Mouse (Mus musculus): Measurements from ENCODE around the gene Fbh1. TPM values are rescaled to one million over a fixed set of nuclear protein-coding genes. Genes with fewer than 3 reads are reported as not detected.

Gene Fbh1
- 133 and 134 TPM in 2 replicates for polyA plus RNA-seq (2015; fragmentation: Nextera tagmentation; extraction: Ambion mirVana)

- Histone ChIP-seq H3K27ac (replicated peaks) (peak within 1 kb of the TSS; percentile 97), H3K4me1 (replicated peaks) (peaks cover 50% of the 10 kb centered on the region), H3K4me2 (peak within 1 kb of the TSS; percentile 85), H3K27me3 (no peaks in the 10 kb centered on the region), H3K4me3 (peak within 1 kb of the TSS; percentile 90), H3K36me3 (peaks cover 26% of the 10 kb centered on the region), H3K9ac (peak within 1 kb of the TSS; percentile 94), H3K9me3 (no peaks in the 10 kb centered on the region)
- peak; percentile 97 for ATAC-seq (ENCODE audit: low read depth)
- under 1% methylated on average over 73 of the region's 73 CpGs for WGBS
Measured at GRCm38 (mm10) chr2:11777091-11778068, at the start of gene Fbh1, which contains the start of gene Ankrd16. TSS of gene Fbh1 (minus strand) at chr2:11777582. TSS of gene Ankrd16 (plus strand) at chr2:11777876.

- ATAC-seq (ENCODE audit: low read depth): no peak
- H3K36me3 ChIP-seq: no peaks in the 10 kb centered on the region
- no peaks in the 10 kb centered on the region for H3K9me3 ChIP-seq
- H3K4me1 ChIP-seq (replicated peaks): no peaks in the 10 kb centered on the region
- H3K4me3 ChIP-seq: no peak overlapping the region
- H3K27ac ChIP-seq (replicated peaks): no peak overlapping the region
- WGBS: 91% methylated on average over 2 of the region's 2 CpGs
- H3K27me3 ChIP-seq: no peaks in the 10 kb centered on the region
- no peak overlapping the region for H3K9ac ChIP-seq
- H3K4me2 ChIP-seq: no peak overlapping the region
Measured at GRCm38 (mm10) chr2:11801299-11801930, 24.0 kb upstream of the Fbh1 start.

DNA sequence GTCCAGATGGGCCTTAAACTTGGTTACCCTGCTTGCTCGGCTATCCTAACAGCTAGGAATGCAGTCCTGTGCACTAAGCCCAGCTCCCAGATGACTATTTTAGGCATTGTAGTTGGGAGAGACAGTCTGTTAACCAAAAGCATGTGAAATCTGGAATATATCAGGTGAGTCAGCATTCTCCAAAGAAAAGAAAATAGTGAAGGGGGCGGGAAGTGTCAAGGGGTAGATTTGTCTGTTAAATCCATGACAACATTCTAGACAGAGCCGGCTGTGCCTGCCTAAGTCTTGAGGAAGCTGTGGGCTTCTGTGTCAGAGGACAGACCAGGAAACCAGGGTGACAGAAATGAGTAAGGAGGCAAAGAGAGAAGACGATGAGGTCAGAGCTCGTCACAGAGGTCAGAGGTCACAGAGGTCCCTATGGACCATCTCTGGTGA, 20.6 kb upstream of the Fbh1 start:
- 72% methylated on average over 5 of the region's 5 CpGs for WGBS

DNA sequence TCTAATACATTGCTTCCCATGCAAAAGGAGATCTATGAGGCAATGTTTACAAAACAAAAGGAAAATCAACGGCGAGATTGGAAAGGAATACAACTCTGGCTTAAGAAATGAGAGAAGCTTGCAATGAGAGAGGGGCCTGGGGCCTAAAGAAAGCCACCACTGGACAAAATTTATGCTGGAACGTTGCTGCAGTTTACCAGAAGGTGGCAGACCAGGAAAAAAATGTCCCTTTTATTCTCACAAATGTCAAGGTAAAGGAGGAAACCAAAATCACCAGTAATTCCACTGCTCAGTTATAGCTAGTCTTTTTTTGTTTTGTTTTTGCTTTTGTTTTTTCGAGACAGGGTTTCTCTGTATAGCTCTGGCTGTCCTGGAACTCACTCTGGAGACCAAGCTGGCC, 17.3 kb upstream of the Fbh1 start:
- Histone ChIP-seq H3K27me3 (no peaks in the 10 kb centered on the region), H3K27ac (replicated peaks) (no peak overlapping the region), H3K4me1 (replicated peaks) (no peaks in the 10 kb centered on the region), H3K9me3 (no peaks in the 10 kb centered on the region), H3K4me3 (no peak overlapping the region), H3K36me3 (peaks cover 54% of the 10 kb centered on the region), H3K4me2 (no peak overlapping the region), H3K9ac (no peak overlapping the region)
- 81% methylated on average over 4 of the region's 4 CpGs for WGBS
- ATAC-seq (ENCODE audit: low read depth): no peak

More for the DNA sequence above, 20.6 kb upstream of the Fbh1 start:
- Histone ChIP-seq H3K4me1 (replicated peaks) (no peaks in the 10 kb centered on the region), H3K36me3 (peaks cover 21% of the 10 kb centered on the region), H3K27ac (replicated peaks) (no peak overlapping the region), H3K9me3 (no peaks in the 10 kb centered on the region), H3K9ac (no peak overlapping the region), H3K27me3 (no peaks in the 10 kb centered on the region), H3K4me3 (no peak overlapping the region), H3K4me2 (no peak overlapping the region)
- ATAC-seq (ENCODE audit: low read depth): no peak

- no peaks in the 10 kb centered on the region for H3K9me3 ChIP-seq
- no peak overlapping the region for H3K27ac ChIP-seq (replicated peaks)
- no peak overlapping the region for H3K4me3 ChIP-seq
- no peak overlapping the region for H3K4me2 ChIP-seq
- no peaks in the 10 kb centered on the region for H3K27me3 ChIP-seq
- H3K36me3 ChIP-seq: peaks cover 90% of the 10 kb centered on the region
- no peak overlapping the region for H3K9ac ChIP-seq
- 96% methylated on average over 6 of the region's 6 CpGs for WGBS
- no peak for ATAC-seq (ENCODE audit: low read depth)
- H3K4me1 ChIP-seq (replicated peaks): peaks cover 13% of the 10 kb centered on the region
Measured at GRCm38 (mm10) chr2:11784159-11784558, 6.8 kb upstream of the Fbh1 start.

DNA sequence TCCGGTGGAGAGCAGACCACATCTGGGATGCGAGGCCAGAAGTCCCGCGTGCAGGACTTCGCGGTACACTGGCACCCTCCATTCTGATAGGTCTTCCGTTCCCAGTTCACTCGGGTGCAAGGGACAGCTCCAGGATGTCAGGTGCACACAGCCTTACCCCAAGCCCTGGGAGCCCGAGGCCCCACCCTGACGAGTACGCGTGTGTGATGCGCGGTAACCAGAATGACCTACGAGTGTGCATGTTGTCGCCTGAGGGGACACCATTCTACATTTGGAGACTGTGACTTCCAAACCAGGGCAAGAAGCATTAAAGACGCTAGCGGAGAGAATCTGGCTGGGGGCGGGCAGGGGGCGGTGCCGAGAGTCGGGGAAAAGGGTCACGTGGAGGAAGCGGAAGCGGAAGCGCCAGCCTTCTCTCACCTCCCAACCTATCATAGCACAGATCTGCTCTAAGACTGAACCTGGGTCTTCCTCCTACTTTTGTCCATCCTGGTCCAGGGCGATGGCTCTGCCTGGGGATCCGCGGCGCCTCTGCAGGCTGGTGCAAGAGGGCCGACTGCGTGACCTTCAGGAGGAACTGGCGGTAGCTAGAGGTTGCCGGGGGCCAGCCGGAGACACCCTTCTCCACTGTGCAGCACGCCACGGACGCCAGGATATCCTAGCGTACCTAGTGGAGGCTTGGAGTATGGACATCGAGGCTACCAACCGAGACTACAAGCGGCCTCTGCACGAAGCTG, 873 bp upstream of the Fbh1 start:
- peaks cover 35% of the 10 kb centered on the region for H3K36me3 ChIP-seq
- H3K4me3 ChIP-seq: peak overlapping the region; percentile 90
- H3K4me1 ChIP-seq (replicated peaks): peaks cover 49% of the 10 kb centered on the region
- H3K9me3 ChIP-seq: no peaks in the 10 kb centered on the region
- H3K27ac ChIP-seq (replicated peaks): peak overlapping the region; percentile 97
- under 1% methylated on average over 43 of the region's 43 CpGs for WGBS
- ATAC-seq (ENCODE audit: low read depth): peak; percentile 93
- H3K4me2 ChIP-seq: peak overlapping the region; percentile 85
- H3K27me3 ChIP-seq: no peaks in the 10 kb centered on the region
- H3K9ac ChIP-seq: peak overlapping the region; percentile 87

DNA sequence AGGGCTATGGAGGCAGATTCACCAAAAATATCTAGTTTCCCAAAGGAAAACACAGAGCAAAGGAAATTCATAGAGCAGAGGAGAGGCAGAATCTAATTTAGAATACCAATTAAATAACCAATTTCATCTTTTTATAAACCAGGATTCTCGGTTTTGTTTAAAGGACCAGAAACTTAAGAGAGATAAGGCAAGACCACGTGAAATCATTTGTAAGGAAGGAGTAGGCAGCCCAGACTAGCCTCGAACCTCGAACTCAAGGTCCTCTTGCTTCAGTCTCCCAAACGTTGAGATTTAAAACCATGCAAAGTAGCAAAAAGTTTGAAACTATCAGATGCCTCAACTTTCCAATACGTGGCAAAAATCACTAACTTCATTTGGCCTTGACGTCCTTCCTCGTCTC, 967 bp downstream of the Fbh1 start:
- Histone ChIP-seq H3K27ac (replicated peaks) (no peak overlapping the region), H3K4me2 (peak overlapping the region; percentile 85), H3K36me3 (peaks cover 17% of the 10 kb centered on the region), H3K27me3 (no peaks in the 10 kb centered on the region), H3K4me1 (replicated peaks) (peaks cover 59% of the 10 kb centered on the region), H3K9ac (peak overlapping the region; percentile 94), H3K4me3 (peak overlapping the region; percentile 90), H3K9me3 (no peaks in the 10 kb centered on the region)
- ATAC-seq (ENCODE audit: low read depth): no peak
- 57% methylated on average over 8 of the region's 8 CpGs for WGBS

- H3K36me3 ChIP-seq: peaks cover 4% of the 10 kb centered on the region; the same call in 1 of the 2 replicates
Measured at GRCm38 (mm10) chr2:11775121-11775520, 2.3 kb downstream of the Fbh1 start.

DNA sequence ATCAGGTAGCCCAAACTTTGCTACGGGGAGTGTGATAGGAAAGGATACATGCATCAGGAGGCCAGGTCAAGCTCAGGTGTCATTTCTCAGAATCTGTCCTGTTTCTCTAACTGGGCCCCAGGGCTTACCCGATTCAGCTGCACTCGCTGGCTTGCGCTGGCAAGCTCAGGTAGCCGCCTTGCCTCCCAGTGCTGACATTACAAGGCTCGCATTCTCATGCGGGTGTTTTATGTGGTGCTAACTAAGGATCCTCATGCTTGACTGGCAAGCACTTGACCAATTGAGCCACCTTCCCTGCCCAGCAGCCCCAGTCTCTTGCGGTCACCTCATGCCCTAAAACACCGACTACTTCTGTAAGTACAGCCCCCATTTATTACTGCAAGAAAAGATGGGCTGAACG, 3.0 kb downstream of the Fbh1 start:
- Histone ChIP-seq H3K4me2 (no peak overlapping the region), H3K27me3 (no peaks in the 10 kb centered on the region), H3K4me1 (replicated peaks) (peaks cover 49% of the 10 kb centered on the region), H3K27ac (replicated peaks) (no peak overlapping the region), H3K9me3 (no peaks in the 10 kb centered on the region), H3K9ac (no peak overlapping the region), H3K36me3 (peaks cover 5% of the 10 kb centered on the region), H3K4me3 (no peak overlapping the region)
- WGBS: 85% methylated on average over 10 of the region's 10 CpGs
- no peak for ATAC-seq (ENCODE audit: low read depth)

More at GRCm38 (mm10) chr2:11775121-11775520, 2.3 kb downstream of the Fbh1 start:
- Histone ChIP-seq H3K4me1 (replicated peaks) (peaks cover 56% of the 10 kb centered on the region), H3K9ac (no peak overlapping the region), H3K4me2 (no peak overlapping the region), H3K27ac (replicated peaks) (no peak overlapping the region), H3K9me3 (no peaks in the 10 kb centered on the region), H3K4me3 (no peak overlapping the region), H3K27me3 (no peaks in the 10 kb centered on the region)
- ATAC-seq (ENCODE audit: low read depth): no peak
- 76% methylated on average over 5 of the region's 5 CpGs for WGBS

GRCm38 (mm10) chr2:11772401-11772800, 5.0 kb downstream of the Fbh1 start:
- WGBS: 89% methylated on average over 4 of the region's 4 CpGs
- Histone ChIP-seq H3K9me3 (no peaks in the 10 kb centered on the region), H3K4me3 (no peak overlapping the region), H3K4me1 (replicated peaks) (peaks cover 43% of the 10 kb centered on the region), H3K4me2 (no peak overlapping the region), H3K27ac (replicated peaks) (no peak overlapping the region), H3K36me3 (peaks cover 21% of the 10 kb centered on the region), H3K27me3 (no peaks in the 10 kb centered on the region), H3K9ac (no peak overlapping the region)
- no peak for ATAC-seq (ENCODE audit: low read depth)

DNA sequence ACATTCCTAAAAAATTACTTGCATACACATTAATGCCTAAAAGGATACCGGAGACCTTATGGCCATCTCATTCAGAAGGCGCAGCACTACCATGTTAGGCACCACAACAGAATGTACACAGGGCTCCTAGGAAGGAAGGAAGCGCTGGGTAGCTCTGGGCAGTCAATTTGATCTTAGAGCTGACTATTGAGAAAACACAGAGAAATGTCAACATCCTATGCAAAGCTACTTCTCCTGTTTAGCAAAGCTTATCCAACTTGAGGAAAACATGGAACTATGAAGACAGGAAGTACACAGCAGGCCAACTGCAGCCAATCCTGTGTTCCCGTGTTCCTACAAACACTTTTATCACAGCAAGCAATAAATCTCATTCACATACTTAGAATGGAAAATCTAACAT, 5.7 kb downstream of the Fbh1 start:
- H3K4me3 ChIP-seq: no peak overlapping the region
- WGBS: 88% methylated on average over 4 of the region's 4 CpGs
- no peak overlapping the region for H3K4me2 ChIP-seq
- H3K9me3 ChIP-seq: no peaks in the 10 kb centered on the region
- H3K27me3 ChIP-seq: no peaks in the 10 kb centered on the region
- peaks cover 41% of the 10 kb centered on the region for H3K4me1 ChIP-seq (replicated peaks)
- H3K9ac ChIP-seq: no peak overlapping the region
- no peak overlapping the region for H3K27ac ChIP-seq (replicated peaks)
- H3K36me3 ChIP-seq: peaks cover 28% of the 10 kb centered on the region
- ATAC-seq (ENCODE audit: low read depth): no peak
